ENCODE assay signal across 15 mouse cellular contexts in the genomic region with DNA sequence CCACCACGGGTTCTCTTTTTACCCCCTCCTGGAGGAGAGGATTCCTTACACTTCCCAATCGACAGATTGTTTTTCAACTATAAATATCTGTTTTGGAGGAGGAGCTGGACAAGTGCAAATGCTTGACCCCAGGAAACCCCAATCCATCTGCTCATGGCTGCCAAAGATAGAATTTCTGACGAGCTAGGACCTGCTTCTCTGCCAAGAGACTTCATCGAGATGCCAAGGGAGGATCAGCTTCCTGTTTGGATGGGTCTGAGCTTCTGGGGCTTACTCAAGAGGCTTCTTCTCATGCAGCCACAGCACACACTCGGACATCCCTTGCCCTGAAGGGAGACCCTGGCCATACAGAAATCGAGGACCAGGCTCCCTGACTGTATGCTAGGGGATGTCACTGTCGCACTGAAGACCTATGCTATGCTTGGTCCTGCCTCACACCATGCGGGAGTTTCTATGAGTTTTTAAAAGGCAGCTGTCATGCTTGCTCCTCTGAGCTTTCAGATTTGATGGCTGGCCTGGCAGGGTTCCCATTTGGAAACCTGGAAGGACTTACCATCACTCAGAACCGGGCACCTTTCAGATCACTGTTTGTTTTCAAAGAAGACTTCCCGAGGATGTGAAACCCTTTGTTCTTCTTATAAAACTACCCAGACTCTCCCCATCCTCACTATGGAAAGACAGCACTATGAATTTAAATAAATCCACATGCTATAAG.
DNase-seq lines count a peak whose midpoint lies in the region; ATAC-seq and TF ChIP-seq lines count a peak whose summit lies in the region.
"Had no signal": no experiment of that assay in that cellular context is flagged by ENCODE, and none has a peak within 500 bp of the region (broad histone marks: within the 10 kb centered on the region; RNA-seq: fewer than 3 reads in every experiment).

No protein-coding gene starts in this region.

- no peak overlapping the region for H3K9ac ChIP-seq in lung, postnatal 0 days (replicated peaks; ENCODE audit: low read depth)
- H3K9ac ChIP-seq: liver, embryonic 15.5 days had no signal

- H3K4me3 ChIP-seq in lung, postnatal 0 days (ENCODE audit: low read depth, low read length): no peak overlapping the region
- H3K4me3 ChIP-seq in gastrocnemius, adult 2 months: peak overlapping the region; percentile 37
- H3K4me3 ChIP-seq: hindbrain, embryonic 10.5 days; liver, embryonic 15.5 days; midbrain, embryonic 10.5 days had no signal

- DNase-seq in cerebellum, postnatal 4 days (ENCODE audit: low spot score in 2 of 2): no peak
- DNase-seq in lung, postnatal 0 days (ENCODE audit: low spot score): peak; percentile 13
- no peak for DNase-seq in lung, postnatal 4 days
- DNase-seq in gastrocnemius, adult 2 months: peak; percentile 74
- DNase-seq in adrenal gland, postnatal 4 days (ENCODE audit: low spot score in 2 of 2): no peak
- DNase-seq: embryo, embryonic 11 days; kidney, postnatal 14 days; thymus, adult 18-20 months had no signal

- no peak overlapping the region for H3K4me2 ChIP-seq in lung, postnatal 0 days (replicated peaks; ENCODE audit: low read depth, low read length)
- H3K4me2 ChIP-seq: liver, embryonic 15.5 days had no signal

- TF ChIP-seq EP300 in lung, postnatal 0 days (IDR thresholded peaks at IDR 0.05): no peak

- no peaks in the 10 kb centered on the region for H3K9me3 ChIP-seq in lung, postnatal 0 days (ENCODE audit: low read length)
- H3K9me3 ChIP-seq: hindbrain, embryonic 10.5 days; liver, embryonic 15.5 days; midbrain, embryonic 10.5 days had no signal

- intact Hi-C loops in gastrocnemius, adult 2 months (cut with DNase I): no loop called here

- H3K4me1 ChIP-seq in lung, postnatal 0 days (ENCODE audit: insufficient read depth, low read depth, low read length): no peaks in the 10 kb centered on the region
- H3K4me1 ChIP-seq: liver, embryonic 15.5 days had no signal

- peak; percentile 94 for ATAC-seq in cerebellum, adult (ENCODE audit: insufficient number of reproducible peaks, low FRiP score, low TSS enrichment)
- no peak for ATAC-seq in lung, postnatal 0 days
- 0 out of 2 replicates have a peak, but pooled peaks have one; percentile 13 for ATAC-seq in neutrophil, adult 5-6 weeks (ENCODE audit: extremely low read depth, insufficient number of reproducible peaks, low FRiP score, poor library complexity, severe bottlenecking)
- no peak for ATAC-seq in activated CD4-positive, CD25-positive, alpha-beta regulatory T cell, adult 4 months
- ATAC-seq: intestine, embryonic 16.5 days had no signal

- 44% methylated on average over 10 of the region's 10 CpGs for WGBS in lung, postnatal 0 days

- no peak overlapping the region for H3K27ac ChIP-seq in lung, postnatal 0 days (ENCODE audit: low read length)
- H3K27ac ChIP-seq in gastrocnemius, adult 2 months: peak overlapping the region; percentile 57; the same call in 1 of the 2 replicates
- H3K27ac ChIP-seq: hindbrain, embryonic 10.5 days; liver, embryonic 15.5 days; midbrain, embryonic 10.5 days had no signal

- no peak for TF ChIP-seq CTCF in lung, postnatal 0 days (IDR thresholded peaks at IDR 0.05)
- no peak for TF ChIP-seq CTCF in gastrocnemius, adult 2 months (IDR thresholded peaks at IDR 0.05)

- no peaks in the 10 kb centered on the region for H3K27me3 ChIP-seq in lung, postnatal 0 days (replicated peaks; ENCODE audit: insufficient read depth, low read length)
- H3K27me3 ChIP-seq: liver, embryonic 15.5 days had no signal

- H3K36me3 ChIP-seq in lung, postnatal 0 days (ENCODE audit: insufficient read depth, low read length): no peaks in the 10 kb centered on the region
- H3K36me3 ChIP-seq: hindbrain, embryonic 10.5 days; liver, embryonic 15.5 days; midbrain, embryonic 10.5 days had no signal

Comparison
In these comparisons a context has a peak if more than half of its experiments do, and no peak if none do; other contexts are left out.
1. DNase-seq: peak in lung, postnatal 0 days (single experiment) and gastrocnemius, adult 2 months (single experiment); none in cerebellum, postnatal 4 days (0 of 2), lung, postnatal 4 days (0 of 2) and adrenal gland, postnatal 4 days (0 of 2).
2. ATAC-seq: peak in cerebellum, adult (single experiment) and neutrophil, adult 5-6 weeks (single experiment); none in lung, postnatal 0 days (single experiment) and activated CD4-positive, CD25-positive, alpha-beta regulatory T cell, adult 4 months (single experiment).